Mouse (Mus musculus): ENCODE measurements around the gene B3gat3.

DNA sequence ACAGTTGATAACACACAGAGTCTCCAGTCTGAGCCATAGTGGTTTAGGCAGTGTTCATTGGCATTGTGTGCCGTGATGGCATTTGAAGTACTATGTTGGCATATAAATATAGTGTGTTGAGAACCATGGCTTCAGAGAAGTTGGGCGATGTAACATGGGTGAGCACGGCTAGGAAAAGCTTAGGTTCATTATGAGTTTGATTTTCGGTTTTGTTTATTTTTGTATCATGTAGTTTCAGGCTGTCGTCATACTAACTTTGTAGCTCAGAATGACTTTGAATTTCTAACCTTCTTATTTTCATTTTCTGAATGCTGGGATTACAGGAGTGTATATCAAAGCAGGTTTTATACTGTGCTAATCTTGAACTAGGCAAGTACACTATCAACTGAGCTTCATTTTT lies 16.8 kb upstream of the B3gat3 start:
- no peak for TF ChIP-seq CTCF (IDR thresholded peaks at IDR 0.05; ENCODE audit: borderline replicate concordance, insufficient read depth, low read length)
- TF ChIP-seq POLR2A (IDR thresholded peaks at IDR 0.05; ENCODE audit: low read depth, low read length): no peak

All from embryonic fibroblast, embryonic 13.5 days (primary cell).